Mouse (Mus musculus) 3134 (cell line): ENCODE results near the gene Gm6899.

Experiments
- DNase-seq: peaks from one replicate; pipeline ENCODE4 v3.0.0-alpha.2; 2011; ENCODE audit warnings: low spot score; ENCODE audit not compliant: insufficient read length; ENCODE audit errors: extremely low read depth

Gene Gm6899

DNA sequence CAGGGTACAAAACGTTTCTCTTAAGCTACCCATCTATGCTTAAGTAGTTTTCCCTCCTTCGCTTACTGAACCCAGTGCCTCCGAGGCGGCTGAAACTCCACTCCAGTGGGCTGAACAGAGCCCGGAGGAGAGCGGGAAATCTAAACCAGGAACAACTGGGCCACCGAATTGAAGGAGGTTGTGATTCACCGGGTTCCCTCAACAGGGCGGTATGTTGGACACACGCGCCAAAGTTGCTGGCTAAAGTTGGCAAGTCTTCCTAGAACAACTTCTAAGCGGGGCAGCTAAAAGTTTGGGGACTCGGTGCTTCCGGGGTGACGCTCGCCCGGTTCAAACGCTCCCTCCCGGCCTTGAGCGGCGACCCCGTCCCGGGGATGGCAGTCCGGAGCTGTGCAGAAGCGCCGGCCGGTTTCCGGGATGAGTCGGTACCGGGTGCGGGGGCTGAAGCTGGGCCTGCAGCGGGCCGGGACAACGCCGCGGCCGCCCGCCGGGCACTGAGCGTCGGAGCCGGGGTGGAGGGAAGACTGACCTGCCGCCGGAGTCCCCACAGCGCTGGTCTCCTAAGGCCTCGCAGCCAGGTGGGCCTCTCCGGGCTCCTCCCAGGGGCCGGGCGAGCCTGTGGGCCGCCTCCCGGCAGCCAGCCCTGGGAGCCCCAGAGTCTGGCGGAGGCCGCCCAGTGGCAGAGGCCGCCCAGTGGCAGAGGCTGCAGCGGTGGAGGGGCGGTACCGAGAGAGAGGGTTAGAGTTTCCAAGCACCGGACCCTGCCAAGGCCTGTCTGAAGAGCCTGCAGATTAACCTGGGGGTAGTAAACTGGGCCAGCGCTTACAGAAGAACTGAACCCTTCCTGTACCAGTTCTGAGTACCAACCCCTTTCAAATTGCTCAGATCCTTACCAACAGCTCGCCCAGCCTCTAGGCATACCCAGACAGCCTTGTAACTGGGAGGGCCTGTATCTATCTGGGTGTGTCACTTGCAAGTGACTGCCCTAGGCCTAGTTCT, at the start of gene Gm6899, which contains the start of gene Vrk2:
Gene Gm6899 (plus strand): TSS at position 181 of the 999 bp plus-strand sequence.
Gene Vrk2 (minus strand): TSS at position 939 of the 999 bp plus-strand sequence.
- peak; percentile 97 for DNase-seq

DNA sequence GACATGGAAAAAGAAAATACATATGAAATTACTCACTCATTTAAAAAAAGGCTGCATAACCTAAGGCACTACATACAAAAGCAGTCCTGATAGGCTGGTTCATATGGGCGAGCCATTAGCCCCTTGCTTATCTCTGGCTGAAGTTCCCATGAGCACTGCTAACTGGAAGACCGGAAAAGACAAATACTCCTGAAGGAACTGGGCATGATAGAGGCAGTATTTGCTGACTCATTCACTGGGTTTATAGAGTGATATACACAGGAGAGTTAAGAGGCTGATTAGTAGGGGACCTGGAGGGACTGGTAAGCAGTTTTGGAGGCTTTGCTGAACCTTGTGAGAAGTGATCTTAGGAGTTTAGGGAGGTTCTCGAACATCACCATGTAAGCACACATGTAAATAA, 41.5 kb upstream of the Gm6899 start:
- no peak for DNase-seq

DNA sequence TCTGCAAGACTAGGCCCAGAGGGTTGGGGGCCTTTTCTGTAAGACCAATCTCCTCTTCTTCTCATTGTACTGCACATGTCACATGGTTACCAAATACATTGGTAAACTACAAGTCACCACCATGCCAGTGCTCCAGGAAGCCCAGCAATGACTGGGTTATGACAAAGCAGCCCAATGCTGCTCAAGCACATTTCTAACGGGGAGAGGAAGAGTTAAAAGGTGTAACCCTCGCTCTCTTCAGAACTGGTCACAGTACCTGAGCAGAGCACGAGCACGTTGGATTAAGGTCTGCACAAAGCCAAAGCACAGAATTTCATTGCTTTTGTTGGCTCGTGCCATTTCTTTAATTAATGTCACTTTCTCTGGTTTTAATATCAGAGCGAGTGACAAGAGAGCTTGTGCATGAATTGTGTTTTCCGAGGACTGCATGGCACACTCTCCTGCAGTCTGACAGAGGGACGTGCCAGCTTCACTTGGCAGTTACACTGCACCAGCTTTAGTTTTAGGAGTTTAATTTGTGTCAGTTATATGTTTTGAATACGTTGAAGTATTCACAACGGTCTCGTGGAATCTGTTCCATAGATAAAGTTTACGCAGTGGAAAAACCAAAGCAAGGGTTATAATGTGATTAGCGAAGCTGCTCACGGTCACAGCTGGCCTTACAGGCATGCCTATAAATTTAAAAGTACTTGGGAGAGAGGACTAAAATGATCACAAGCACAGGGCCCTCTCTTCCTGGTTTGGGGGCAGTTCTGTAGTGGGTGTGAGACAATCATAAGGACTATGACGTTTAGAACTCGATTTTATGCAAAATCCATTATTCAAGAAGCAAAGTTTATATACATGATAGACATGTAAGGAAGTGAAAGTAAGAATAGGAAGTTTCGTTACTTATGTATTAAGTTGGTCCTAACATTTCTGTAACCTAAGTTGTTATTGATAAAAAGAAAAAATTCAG, 7.4 kb upstream of the Gm6899 start:
- DNase-seq, result no peak

DNA sequence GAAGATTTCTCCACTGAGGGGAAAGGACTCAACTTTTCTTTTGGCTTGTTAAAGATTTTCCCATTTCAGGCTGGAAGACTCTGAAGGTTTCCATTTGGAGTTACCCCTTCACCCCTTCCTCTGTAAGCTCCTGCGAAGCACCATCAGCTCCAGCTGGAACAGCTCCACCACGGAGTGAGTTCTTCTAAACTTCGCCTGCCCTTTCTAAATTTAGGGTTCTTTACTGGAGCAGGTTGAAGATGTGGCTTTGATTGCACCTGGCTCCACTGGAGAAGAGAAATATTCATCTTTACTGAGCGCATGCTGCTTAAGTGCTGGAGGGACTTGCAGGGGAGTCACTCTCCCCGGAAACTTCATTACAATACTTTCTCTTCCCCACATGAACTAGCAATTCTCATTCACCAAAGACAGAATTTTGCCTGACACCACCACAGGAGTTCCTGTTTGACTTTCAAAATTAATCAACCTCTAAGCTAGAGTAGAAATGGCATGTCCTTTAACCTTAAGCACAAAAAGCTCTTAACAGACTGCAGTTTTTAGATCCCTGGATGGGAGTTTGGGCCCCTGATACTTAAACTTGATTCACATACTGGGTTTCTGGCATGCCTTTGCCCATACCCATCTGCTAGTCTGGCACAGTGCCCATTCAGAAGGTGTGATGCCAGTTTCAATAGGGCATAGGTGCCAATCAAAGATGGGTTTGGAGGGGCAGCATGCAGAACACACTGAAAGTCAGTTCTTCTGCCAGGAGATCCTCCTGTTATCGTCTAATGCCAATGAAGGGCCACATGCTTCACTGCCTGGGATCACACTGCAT, 6.5 kb upstream of the Gm6899 start:
- no peak for DNase-seq

DNA sequence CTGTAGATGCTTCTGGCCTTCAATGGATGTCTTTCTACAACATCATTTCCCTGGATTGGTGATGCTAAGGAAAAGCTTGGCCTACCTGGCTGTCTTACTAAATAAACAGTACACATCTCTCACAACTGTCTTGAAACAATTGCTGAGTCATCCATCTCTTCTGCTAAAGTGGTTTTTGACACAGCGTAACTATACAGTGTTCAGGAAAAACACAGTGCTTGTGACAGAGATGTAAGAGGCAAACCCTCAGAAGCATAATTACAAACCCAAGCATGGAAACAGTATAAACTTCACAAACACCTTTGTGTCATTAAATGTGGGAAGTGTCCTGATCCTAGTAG, 5.9 kb upstream of the Gm6899 start:
- DNase-seq, result no peak

DNA sequence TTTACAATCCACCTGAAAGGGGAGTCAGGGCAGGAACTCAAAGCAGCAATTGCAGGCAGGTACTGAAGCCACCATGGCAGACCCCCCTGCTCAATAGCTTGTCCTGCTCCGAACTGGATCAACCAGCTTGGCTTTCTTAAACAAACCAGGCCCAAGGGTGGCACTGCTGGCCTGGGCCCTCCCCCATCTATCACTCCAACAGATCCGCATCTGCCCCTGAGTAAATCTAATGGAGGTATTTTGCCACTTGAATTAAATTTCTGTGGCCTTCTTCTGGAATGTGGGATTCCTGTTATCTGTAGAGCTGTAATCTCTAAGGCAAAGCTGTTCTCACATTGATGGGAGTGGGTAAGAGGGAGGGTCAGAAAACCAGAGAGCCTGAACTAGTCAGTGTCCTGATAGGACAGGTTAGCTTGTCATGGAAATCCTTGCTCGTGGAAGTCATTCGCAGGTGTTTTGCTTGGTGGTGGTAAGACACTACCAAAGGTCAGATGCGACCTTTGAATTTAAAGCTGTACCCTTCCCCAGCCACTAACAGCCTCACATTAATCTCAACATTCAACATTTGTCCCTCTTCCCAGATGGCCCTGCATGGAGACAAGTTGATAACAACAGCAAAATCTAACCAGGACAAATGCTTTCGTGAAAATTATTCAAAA, 517 bp upstream of the Gm6899 start:
- DNase-seq, result peak; percentile 37

DNA sequence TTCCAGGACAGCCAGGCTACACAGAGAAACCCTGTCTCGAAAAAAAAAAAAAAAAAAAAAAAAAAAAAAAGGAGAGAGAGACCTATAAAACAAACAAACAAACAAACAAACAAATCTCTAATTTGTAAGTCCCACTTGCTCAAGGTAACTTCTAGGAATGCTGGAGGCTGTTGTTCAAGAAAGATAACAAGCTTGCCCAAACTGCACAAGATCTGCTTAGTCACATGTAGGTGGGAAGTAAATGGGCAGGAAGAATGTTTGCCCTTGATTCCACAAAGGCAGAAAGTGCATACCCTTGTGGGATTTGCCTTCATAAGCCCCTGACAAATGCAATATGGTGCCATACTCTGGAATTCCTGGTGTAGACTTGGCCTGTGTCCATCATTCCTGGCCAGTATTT, 1.4 kb downstream of the Gm6899 start:
- no peak for DNase-seq

DNA sequence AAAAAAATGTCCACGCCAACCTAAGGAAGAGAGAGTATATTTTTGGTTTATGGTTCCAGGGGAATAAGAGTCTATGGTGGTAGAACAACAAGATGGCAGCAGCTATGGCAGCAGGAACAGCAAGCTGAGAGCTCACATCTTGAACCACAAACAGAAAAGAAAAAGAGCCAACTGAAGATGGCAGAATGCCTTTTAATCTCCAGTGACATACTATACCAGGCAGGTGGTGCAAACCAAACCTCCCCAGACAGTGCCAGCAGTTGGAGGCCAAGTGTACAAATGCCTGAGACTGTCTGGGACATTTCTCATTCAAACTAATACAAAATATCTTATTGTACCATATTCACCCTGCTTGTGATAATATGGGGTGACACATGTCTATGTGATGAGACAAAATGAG, 3.1 kb downstream of the Gm6899 start:
- no peak for DNase-seq

DNA sequence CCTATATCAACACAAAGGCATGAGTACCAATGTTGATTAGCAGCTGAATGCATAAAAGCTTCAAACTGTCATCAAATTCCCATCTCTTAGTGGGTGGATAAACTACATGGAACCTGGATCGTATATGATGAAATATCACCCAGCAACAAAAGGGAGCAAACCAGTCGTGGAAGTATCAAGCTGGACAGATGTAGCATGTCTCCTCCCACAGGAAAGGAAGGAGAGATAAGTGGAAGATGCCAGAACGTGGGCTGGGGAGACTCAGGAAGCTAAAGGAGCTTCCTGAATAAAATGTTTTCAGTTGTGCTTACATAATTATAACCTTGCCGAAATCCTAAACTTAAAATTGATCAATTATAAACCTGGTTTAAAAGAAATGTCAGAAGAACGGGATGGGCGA, 4.1 kb downstream of the Gm6899 start:
- DNase-seq, result no peak

DNA sequence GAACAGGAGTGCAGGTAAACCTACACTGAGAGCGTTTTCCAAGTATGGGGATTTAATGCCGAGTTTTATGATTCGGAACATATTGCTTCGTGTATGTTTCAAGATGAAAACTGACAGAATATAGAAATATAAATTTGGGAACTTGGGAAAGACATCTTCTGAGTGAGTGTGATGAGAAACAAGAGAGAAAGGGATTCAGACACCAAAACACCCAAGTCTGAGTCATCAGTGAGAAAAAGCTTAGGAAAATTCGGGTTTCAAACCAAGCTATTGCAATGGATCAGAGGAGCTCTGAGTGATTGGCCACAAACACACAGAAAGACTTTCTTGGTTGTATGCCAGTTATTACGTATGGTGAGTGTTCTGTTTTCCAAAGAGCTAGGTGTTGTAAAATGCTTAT, 4.7 kb downstream of the Gm6899 start:
- no peak for DNase-seq

DNA sequence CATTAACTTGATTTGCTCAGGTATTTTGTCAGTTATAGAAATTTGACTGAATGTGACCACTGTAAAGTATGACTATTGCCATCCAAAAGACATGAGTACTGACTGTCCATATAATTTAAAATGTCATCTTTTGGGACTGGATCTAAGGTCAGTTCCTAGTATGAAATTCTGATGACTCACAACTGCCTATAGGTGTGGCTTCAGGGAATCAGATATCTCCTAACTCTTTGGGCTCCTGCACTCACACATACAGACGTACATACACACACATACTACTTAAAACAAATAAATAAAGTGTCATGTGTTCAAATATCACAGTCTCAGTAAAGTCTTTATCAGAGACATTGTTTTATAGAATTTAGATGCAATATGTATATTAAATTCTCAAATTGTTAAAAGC, 5.8 kb downstream of the Gm6899 start:
- no peak for DNase-seq

DNA sequence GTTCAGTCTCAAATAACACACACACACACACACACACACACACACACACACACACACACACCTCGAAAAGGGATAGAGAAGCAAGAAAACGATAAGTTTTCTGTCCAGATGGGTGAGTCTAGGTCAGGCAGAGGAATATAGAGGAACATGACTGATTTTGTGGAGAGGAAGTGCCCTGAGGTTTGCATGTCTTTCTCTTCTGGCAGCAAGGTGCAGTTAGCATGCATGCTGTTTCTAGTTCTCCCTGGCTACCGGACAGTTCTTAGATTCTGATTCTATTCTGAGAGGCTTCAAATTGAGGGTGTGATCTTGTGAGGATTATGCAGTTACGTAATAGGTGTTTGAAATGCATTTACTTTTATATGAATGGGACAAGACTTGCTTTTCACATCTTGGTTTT, 7.7 kb downstream of the Gm6899 start:
- no peak for DNase-seq

DNA sequence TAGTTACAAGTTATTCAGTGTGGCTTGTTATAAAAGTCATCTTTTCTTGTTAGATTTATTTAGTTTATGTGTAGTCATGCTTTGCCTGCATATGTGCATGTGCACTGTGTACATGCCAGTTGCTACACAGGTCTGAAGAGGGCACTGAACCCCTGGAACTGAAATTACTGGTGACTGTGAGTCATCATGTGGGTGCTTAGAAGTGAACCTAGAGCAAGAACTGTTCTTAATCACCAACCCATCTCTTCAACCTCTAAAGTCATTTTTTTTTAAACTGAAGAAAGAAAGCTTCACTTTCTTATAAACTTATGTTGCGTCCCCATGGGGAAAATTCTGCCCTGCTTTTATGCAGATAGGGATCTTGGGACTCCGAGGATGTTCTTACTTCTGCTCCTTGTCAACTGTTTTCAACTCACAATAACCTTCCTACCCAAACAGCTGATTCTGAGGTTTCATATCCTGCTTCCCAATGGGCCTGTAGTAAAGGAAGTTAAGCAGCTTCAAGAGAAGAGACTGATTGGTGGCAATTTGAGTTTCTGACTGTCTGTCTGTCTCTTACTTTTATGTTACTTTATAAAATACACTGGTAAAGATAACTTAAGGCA, 8.6 kb downstream of the Gm6899 start:
- DNase-seq, result no peak

DNA sequence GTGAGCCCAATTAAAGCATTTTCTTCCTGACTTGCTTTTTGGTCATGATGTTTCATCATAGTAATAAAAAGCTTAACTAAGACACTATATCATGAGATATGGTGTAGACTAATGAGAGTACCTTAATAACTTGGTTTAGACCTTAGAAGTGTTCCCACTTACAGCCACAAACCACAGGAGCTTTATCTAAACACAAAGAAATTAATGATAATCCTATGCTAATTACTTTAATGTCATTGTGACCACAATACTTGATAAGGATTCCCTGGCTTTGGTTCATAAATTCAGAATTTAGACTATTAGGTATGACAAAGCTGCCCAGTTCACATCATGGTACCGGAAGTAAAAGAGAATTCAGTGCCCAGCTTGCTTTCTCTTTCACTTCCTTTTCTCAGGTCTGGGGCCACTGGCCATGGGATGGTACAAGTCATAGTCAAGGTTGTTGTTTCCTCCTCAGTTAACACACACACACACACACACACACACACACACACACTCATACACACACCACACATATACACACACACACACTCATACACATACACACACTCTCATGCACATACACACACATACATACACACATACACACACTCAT, 11.1 kb downstream of the Gm6899 start:
- DNase-seq, result no peak

DNA sequence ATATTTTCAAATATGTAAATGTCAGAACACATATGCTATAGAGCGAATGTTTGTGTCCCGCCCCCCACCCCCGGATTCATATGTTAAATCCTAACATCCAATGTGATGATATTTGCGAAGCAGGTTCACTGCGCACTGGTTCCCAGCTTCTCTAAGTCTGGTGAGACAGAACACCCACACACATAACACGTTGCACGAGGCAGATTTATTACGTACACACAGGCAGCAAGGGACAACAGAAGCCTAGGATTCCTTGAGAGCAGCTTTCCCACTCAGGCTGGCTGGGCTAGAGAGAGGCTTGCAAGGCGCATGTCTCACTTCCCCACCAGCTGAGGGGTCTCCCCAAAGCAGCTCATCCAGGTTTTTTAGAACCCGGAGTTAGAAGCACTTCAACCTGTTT, 15.8 kb downstream of the Gm6899 start:
- no peak for DNase-seq

DNA sequence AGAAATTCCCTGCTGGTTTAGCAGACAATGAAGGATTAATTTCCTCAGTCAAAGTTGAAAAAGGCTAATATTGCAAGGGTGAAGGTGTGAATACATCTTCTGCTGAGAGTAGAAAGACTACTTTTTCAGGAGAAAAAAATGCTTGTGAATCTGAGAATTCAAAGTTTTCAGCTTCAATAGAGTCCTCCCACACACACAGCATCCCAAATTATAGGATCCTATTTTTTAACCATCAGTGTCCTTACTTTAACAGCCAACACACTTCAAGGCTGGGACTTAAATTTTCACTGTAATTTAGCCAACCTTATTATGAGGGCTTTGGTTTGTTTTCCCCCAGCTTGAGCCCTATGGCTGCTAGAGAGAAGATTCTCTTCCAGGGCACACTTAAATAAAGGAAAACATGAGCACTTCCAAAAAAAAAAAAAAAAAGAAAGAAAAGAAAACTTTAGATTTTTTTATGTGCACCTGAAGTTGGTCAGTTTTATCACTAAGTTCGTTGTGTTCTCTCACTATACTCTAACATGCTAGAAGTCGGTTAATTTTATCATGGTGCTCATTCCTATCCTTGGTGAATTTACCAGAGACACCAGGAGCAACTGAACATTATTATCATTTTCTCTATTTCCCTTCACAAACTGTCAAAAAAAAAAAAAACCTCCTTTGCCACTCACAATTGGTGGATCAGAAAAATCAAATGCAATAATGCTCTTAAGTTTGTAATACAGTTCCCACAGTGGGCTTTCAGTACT, 25.6 kb downstream of the Gm6899 start:
- DNase-seq, result no peak

DNA sequence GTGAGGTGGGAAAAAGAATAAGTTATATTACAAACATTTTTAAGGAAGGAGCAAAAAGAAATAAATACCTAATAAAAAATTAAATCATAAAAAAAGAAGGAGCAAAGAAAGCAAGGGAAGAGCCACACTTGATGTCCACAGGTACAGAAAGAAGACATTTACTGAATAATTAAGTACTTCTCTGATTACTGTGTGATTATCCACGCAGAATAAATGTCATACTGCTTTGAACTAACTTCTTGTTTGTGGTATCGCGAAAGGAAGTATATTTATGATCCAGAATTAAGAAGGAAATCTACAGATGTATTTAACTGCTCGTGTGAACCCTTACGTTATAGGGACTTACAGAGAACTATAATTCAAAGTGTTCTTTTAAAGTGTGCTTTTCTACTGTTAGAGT, 29.7 kb downstream of the Gm6899 start:
- no peak for DNase-seq

DNA sequence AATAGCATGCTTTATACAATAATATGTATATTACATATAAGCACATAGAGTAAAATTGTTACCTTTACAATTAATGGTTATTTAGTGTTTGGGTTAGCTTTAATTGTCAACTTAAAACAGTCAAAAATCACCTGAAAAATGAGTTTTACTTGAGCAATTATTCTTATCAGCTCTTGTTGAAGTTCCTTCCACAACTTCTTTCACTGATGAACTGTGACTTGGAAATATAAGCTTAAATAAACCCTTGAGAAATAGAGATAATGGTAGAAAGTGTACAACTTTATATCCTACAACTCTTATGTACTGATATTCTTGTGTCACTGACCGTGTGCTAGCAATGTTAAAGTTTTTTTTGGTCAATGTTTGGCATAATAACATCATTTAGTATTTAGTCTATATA, 43.2 kb downstream of the Gm6899 start:
- DNase-seq, result no peak
